ENCODE assay signal across 30 mouse cellular contexts in the genomic region with DNA sequence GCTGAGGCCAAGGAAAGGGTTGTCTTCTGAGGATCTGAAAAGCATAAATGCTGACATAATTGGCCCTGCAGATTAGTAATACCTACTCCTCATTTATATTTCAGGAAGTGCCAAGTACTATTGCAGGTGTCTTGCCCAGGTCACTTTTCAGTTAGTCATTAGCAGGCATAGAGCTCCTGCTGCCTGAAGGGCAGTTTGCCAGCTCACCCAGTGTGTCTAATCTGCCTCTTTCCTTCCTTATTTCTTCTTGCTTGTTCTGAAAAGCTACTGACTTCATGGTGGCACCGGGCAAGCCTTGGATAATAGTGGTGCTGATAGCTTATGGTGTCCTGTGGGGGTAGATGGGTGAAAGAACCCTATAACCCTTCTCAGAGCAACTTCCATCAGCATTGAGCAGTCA. TPM values are rescaled to one million over a fixed set of nuclear protein-coding genes. Genes with fewer than 3 reads are reported as not detected.
DNase-seq lines count a peak whose midpoint lies in the region; ATAC-seq and TF ChIP-seq lines count a peak whose summit lies in the region.
"Had no signal": no experiment of that assay in that cellular context is flagged by ENCODE, and none has a peak within 500 bp of the region (broad histone marks: within the 10 kb centered on the region; RNA-seq: fewer than 3 reads in every experiment).

No protein-coding gene starts in this region.

- WGBS in kidney, adult 2 months, result 57% methylated on average over 1 of the region's 1 CpGs
- 92% methylated on average over 1 of the region's 1 CpGs for WGBS in kidney, embryonic 14.5 days

- no peak for TF ChIP-seq POLR2A in kidney, adult 2 months (IDR thresholded peaks at IDR 0.05; ENCODE audit: low read depth, low read length)

- no peaks in the 10 kb centered on the region for H3K36me3 ChIP-seq in kidney, adult 2 months (ENCODE audit: control insufficient read depth, insufficient read depth, low read length)
- H3K36me3 ChIP-seq in kidney, embryonic 14.5 days (ENCODE audit: control insufficient read depth, insufficient read depth, low read length), result no peaks in the 10 kb centered on the region
- H3K36me3 ChIP-seq: embryonic facial prominence, embryonic 13.5 days; forebrain, embryonic 10.5 days; forebrain, embryonic 15.5 days; hindbrain, embryonic 12.5 days; limb, embryonic 10.5 days; limb, embryonic 15.5 days; liver, embryonic 13.5 days; midbrain, embryonic 12.5 days; stomach, embryonic 15.5 days had no signal

- no peak overlapping the region for H3K4me2 ChIP-seq in kidney, embryonic 14.5 days (replicated peaks; ENCODE audit: low read depth, low read length)
- H3K4me2 ChIP-seq: embryonic facial prominence, embryonic 13.5 days; forebrain, embryonic 15.5 days; heart, embryonic 11.5 days; hindbrain, embryonic 12.5 days; limb, embryonic 15.5 days; liver, embryonic 13.5 days; midbrain, embryonic 12.5 days; stomach, embryonic 15.5 days had no signal

- DNase-seq in cerebellum, postnatal 25 days, result peak; percentile 11 to 49
- no peak for DNase-seq in cerebellum, adult 9-10 months
- peak; percentile 75 for DNase-seq in kidney, adult 2 months
- DNase-seq in kidney, adult 9 months, result peak; percentile 42
- peak; percentile 28 to 45 for DNase-seq in kidney, postnatal 4 days
- no peak for DNase-seq in B cell, adult 2 months
- DNase-seq: adrenal gland, adult 8-10 months; cerebellum, adult 11 months; gastrocnemius, postnatal 25 days; heart, adult 18-20 months; heart, postnatal 36 days; liver, embryonic 13.5 days; lung, postnatal 4 days had no signal

- no peak overlapping the region for H3K4me3 ChIP-seq in kidney, adult 2 months (ENCODE audit: insufficient read depth, low read depth, low read length)
- H3K4me3 ChIP-seq in kidney, embryonic 14.5 days (ENCODE audit: low read length), result no peak overlapping the region
- H3K4me3 ChIP-seq: embryonic facial prominence, embryonic 13.5 days; forebrain, embryonic 10.5 days; forebrain, embryonic 15.5 days; hindbrain, embryonic 12.5 days; layer of hippocampus, adult 2 months; left cerebral cortex, adult 2 months; limb, embryonic 10.5 days; limb, embryonic 15.5 days; liver, embryonic 13.5 days; megakaryocyte, embryonic 14.5 days; midbrain, embryonic 12.5 days; stomach, embryonic 15.5 days had no signal

- ATAC-seq in kidney, embryonic 14.5 days (ENCODE audit: low FRiP score, low TSS enrichment), result no peak
- ATAC-seq: activated CD4-positive, CD25-positive, alpha-beta regulatory T cell, adult 4 months; forebrain, embryonic 15.5 days; hindbrain, postnatal 0 days; intestine, postnatal 0 days; lung, postnatal 0 days had no signal

- H3K9ac ChIP-seq in kidney, embryonic 14.5 days (ENCODE audit: low read depth, low read length), result no peak overlapping the region
- H3K9ac ChIP-seq: embryonic facial prominence, embryonic 13.5 days; forebrain, embryonic 15.5 days; hindbrain, embryonic 12.5 days; limb, embryonic 15.5 days; liver, embryonic 13.5 days; midbrain, embryonic 12.5 days; stomach, embryonic 15.5 days had no signal

- H3K27me3 ChIP-seq in kidney, adult 2 months (replicated peaks; ENCODE audit: control insufficient read depth, insufficient read depth, low read length), result no peaks in the 10 kb centered on the region
- no peaks in the 10 kb centered on the region for H3K27me3 ChIP-seq in kidney, embryonic 14.5 days (ENCODE audit: control insufficient read depth, insufficient read depth, low read length)
- H3K27me3 ChIP-seq: embryonic facial prominence, embryonic 13.5 days; forebrain, embryonic 15.5 days; hindbrain, embryonic 12.5 days; limb, embryonic 15.5 days; liver, embryonic 13.5 days; megakaryocyte, embryonic 14.5 days; midbrain, embryonic 12.5 days; stomach, embryonic 15.5 days had no signal

- H3K9me3 ChIP-seq in kidney, embryonic 14.5 days (ENCODE audit: control insufficient read depth, low read length), result peaks cover 5% of the 10 kb centered on the region; the same call in 1 of the 2 replicates
- H3K9me3 ChIP-seq: forebrain, embryonic 15.5 days; liver, embryonic 13.5 days; stomach, embryonic 15.5 days had no signal

- no peak overlapping the region for H3K27ac ChIP-seq in kidney, adult 2 months (ENCODE audit: insufficient read depth, low read depth, low read length)
- H3K27ac ChIP-seq in kidney, embryonic 14.5 days (ENCODE audit: low read depth, low read length), result no peak overlapping the region
- H3K27ac ChIP-seq: embryonic facial prominence, embryonic 13.5 days; forebrain, embryonic 10.5 days; forebrain, embryonic 15.5 days; hindbrain, embryonic 12.5 days; hindbrain, postnatal 0 days; layer of hippocampus, adult 2 months; limb, embryonic 10.5 days; limb, embryonic 15.5 days; liver, embryonic 13.5 days; midbrain, embryonic 12.5 days; stomach, embryonic 15.5 days had no signal

- H3K4me1 ChIP-seq in kidney, adult 2 months (ENCODE audit: control insufficient read depth, insufficient read depth, low read length), result no peaks in the 10 kb centered on the region
- no peaks in the 10 kb centered on the region for H3K4me1 ChIP-seq in kidney, embryonic 14.5 days (ENCODE audit: control insufficient read depth, insufficient read depth, low read length)
- H3K4me1 ChIP-seq: embryonic facial prominence, embryonic 13.5 days; forebrain, embryonic 15.5 days; limb, embryonic 15.5 days; liver, embryonic 13.5 days; megakaryocyte, embryonic 14.5 days; midbrain, embryonic 12.5 days; stomach, embryonic 15.5 days had no signal

- TF ChIP-seq CTCF in kidney, adult 2 months (conservative IDR thresholded peaks at IDR 0.05; ENCODE audit: insufficient read depth, insufficient read length, low read depth, low read length), result no peak

RNA-seq across cellular contexts. Expression of a gene that starts 31.2 kb away (rescaled TPM):
- polyA plus RNA-seq in kidney, adult 2 months (2012; rRNA removed), result 2.3 and 2.5 TPM in 2 replicates
- polyA plus RNA-seq in kidney, embryonic 14.5 days (2014; fragmentation: Nextera tagmentation; extraction: Ambion mirVana), result 5.8 and 7.4 TPM in 2 replicates

Comparison
In these comparisons a context has a peak if more than half of its experiments do, and no peak if none do; other contexts are left out.
1. DNase-seq: peak in cerebellum, postnatal 25 days (2 of 2), kidney, adult 2 months (single experiment), kidney, adult 9 months (single experiment) and kidney, postnatal 4 days (2 of 2); none in cerebellum, adult 9-10 months (single experiment) and B cell, adult 2 months (0 of 2).